Mouse (Mus musculus) liver, postnatal 0 days (tissue): ENCODE measurements around the gene Ccdc162.

Experiments used
- CTCF ChIP-seq: sonication (generic); IDR thresholded peaks from 2 replicates; pipeline ENCODE4 v1.5.1; 2016; ENCODE audit warnings: antibody characterized with exemption, low read depth
- EP300 ChIP-seq: IDR thresholded peaks from 2 replicates; pipeline ENCODE4 v1.6.1; 2016; ENCODE audit warnings: antibody characterized with exemption, low read depth, mild to moderate bottlenecking

DNA sequence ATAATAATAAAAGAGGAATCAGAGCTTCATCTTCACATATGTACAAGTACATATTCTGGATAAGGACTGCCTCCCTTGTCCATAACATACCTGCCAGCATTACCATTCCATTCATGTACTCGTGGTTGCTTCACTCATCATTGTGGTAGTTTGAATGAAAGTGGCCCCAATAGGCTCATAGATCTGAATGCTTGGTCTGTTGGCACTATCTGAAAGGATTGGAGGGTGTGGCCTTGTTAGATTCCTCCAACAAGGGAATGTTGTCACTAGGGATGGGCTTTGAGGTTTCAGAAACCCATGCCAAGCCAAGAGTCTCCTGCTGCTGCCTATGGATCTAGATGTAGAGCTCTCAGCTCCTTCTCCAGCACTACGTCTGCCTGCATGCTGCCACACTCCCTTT lies 180.4 kb downstream of the Ccdc162 start:
- TF ChIP-seq CTCF (no peak), EP300 (no peak)
